Mouse (Mus musculus) erythroblast, embryonic 14.5 days (primary cell): ENCODE results near the gene Tex26. TPM values are rescaled to one million over a fixed set of nuclear protein-coding genes. Genes with fewer than 3 reads are reported as not detected.

Experiments
- H3K27me3 ChIP-seq: 2 replicates; pipeline ENCODE4 v1.6.1; 2012; ENCODE audit warnings: inconsistent platforms; ENCODE audit not compliant: control insufficient read depth
- H3K36me3 ChIP-seq: 2 replicates; pipeline ENCODE4 v1.6.1; 2012; ENCODE audit warnings: mild to moderate bottlenecking, inconsistent platforms; ENCODE audit not compliant: control insufficient read depth
- H3K4me1 ChIP-seq: 2 replicates; pipeline ENCODE4 v1.6.1; 2012; ENCODE audit warnings: inconsistent platforms; ENCODE audit not compliant: control insufficient read depth
- H3K4me3 ChIP-seq: replicated peaks from 2 replicates; pipeline ENCODE3; 2012; ENCODE audit warnings: moderate library complexity, mild to moderate bottlenecking, inconsistent platforms
- H3K9me3 ChIP-seq: 2 replicates; pipeline ENCODE4 v1.6.1; 2012; ENCODE audit warnings: low read length, inconsistent platforms, mixed read lengths; ENCODE audit not compliant: control insufficient read depth
- GATA1 ChIP-seq: IDR thresholded peaks from 2 replicates; pipeline ENCODE4 v1.6.1; 2012; ENCODE audit warnings: low read length, inconsistent platforms, mixed read lengths
- TAL1 ChIP-seq: IDR thresholded peaks from 3 replicates; pipeline ENCODE4 v1.6.1; 2012; ENCODE audit warnings: low read length, inconsistent platforms, mixed read lengths
- polyA plus RNA-seq: library from polyadenylated mRNA; stranded (reverse); fragments of >175 nt; gene quantifications from 2 replicates; pipeline ENCODE4 v1.2.3, GENCODE M21; 2012

Tex26 gene
- polyA plus RNA-seq, 1 experiment: not detected

DNA sequence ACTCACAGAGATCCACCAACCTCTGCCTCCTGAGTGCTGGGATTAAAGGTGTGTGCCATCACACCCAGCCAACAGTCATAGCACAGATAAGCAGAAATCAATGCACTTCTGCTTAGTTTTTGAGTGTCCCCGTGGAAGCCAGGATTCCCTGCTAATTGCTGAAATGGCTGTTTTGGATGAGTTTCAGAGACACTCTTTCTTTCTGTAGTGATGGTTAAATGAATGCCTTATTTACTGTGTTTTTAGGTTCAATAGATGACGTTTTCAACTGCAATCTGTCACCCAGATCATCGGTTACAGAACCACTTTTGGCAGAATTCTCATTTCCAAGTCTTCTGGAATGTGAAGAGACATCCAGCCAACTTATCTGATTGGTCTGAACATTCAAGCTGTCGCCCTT, 9.9 kb upstream of the Tex26 start:
- H3K27me3 ChIP-seq: no peaks in the 10 kb centered on the region
- H3K9me3 ChIP-seq: no peaks in the 10 kb centered on the region
- H3K4me1 ChIP-seq: peaks cover 42% of the 10 kb centered on the region

DNA sequence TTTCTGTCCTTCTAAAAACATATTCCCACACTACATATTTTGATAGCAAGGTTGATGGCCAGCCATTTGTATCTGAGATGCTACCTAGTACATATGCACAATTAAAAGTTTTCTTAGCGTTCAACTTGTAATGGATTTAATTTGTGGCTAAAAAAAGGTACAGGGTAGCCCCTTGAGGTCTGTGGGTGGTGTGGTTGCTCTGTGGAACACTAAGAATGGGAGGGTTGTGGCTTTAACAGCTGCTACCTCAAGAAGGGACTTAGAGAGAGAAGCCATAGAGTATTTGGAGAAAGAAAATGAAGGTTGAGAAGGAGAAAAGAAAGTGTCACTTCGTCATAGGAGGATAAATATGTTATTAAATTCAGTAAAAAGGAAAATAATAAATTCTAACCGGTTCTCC, 8.5 kb upstream of the Tex26 start:
- H3K9me3 ChIP-seq: no peaks in the 10 kb centered on the region
- TF ChIP-seq GATA1 (no peak), TAL1 (no peak)
- no peaks in the 10 kb centered on the region for H3K27me3 ChIP-seq
- H3K36me3 ChIP-seq: no peaks in the 10 kb centered on the region
- peaks cover 46% of the 10 kb centered on the region for H3K4me1 ChIP-seq
- no peak overlapping the region for H3K4me3 ChIP-seq

More for the DNA sequence above, 9.9 kb upstream of the Tex26 start:
- Histone ChIP-seq H3K36me3 (no peaks in the 10 kb centered on the region), H3K4me3 (no peak overlapping the region)
- no peak for TF ChIP-seq TAL1
- TF ChIP-seq GATA1: no peak

DNA sequence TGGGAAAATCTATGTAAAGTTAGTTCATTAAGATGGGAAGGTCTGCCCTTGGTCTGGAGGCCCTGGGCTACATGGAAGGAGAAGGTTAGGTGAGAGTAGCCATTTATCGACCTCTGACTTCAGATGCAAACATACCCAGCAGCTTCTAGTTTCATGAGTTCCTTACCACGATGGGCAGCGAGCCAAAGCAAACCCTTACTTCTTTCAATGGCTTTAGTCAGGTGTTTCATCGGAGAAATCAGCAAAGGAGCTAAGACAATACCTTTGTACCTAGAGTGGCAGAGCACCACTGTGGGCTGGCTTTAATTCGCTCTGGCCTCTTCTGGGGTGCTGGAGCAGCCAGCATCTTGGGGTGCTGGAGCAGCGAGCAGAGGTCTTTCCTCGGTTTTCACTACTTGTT, 5.8 kb upstream of the Tex26 start:
- Histone ChIP-seq H3K4me1 (peaks cover 37% of the 10 kb centered on the region), H3K36me3 (no peaks in the 10 kb centered on the region), H3K4me3 (no peak overlapping the region), H3K27me3 (no peaks in the 10 kb centered on the region), H3K9me3 (no peaks in the 10 kb centered on the region)
- TF ChIP-seq TAL1 (no peak), GATA1 (no peak)

DNA sequence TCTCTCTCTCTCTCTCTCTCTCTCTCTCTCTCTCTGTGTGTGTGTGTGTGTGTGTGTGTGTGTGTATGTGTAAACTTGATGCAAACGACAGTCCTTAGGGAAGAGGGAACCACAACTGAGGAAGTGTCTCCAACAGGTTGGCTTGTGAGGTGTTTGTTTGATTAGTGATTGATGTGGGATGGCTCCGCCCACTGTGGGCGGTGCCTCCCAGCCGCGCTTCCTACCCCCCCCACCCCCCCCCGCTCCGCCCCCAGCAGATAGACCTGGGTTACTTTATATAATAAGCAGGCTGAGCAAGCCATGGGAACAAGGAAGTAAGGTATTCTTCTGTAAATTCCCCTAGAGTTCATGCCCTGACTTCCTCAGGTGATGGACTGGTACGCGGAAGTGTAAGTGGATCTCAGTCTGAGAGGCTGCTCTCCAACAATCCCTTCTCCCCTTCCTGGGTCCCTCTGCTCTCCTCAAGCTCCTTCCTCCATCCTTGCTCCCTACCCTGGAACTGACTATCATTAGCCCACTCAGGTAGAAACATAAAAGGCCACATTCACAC, 5.2 kb upstream of the Tex26 start:
- H3K4me3 ChIP-seq: no peak overlapping the region
- H3K27me3 ChIP-seq: no peaks in the 10 kb centered on the region
- H3K4me1 ChIP-seq: peaks cover 35% of the 10 kb centered on the region
- no peaks in the 10 kb centered on the region for H3K9me3 ChIP-seq
- TF ChIP-seq GATA1 (no peak), TAL1 (no peak)
- H3K36me3 ChIP-seq: no peaks in the 10 kb centered on the region

DNA sequence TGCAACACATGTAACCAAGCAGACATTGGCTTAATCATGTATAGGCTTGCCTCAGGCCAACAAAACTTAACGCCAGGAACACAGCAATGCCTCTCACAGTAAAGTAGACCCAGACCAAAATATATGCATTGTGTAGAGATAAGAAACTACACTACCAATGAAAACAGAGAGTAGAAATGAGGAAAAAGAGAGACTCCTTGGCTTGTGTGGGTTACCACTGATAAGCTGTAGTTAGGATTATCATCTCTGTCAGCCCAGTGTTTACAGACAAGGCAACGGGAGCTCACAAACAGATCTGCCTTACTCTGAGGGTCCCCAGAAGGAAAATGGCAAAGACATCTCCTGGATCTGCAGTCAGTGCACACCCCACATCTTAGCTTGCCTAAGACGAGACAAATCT, 2.9 kb upstream of the Tex26 start:
- no peaks in the 10 kb centered on the region for H3K36me3 ChIP-seq
- no peak overlapping the region for H3K4me3 ChIP-seq
- peaks cover 10% of the 10 kb centered on the region for H3K27me3 ChIP-seq
- H3K9me3 ChIP-seq: no peaks in the 10 kb centered on the region
- peaks cover 54% of the 10 kb centered on the region for H3K4me1 ChIP-seq
- no peak for TF ChIP-seq GATA1
- TF ChIP-seq TAL1: no peak

DNA sequence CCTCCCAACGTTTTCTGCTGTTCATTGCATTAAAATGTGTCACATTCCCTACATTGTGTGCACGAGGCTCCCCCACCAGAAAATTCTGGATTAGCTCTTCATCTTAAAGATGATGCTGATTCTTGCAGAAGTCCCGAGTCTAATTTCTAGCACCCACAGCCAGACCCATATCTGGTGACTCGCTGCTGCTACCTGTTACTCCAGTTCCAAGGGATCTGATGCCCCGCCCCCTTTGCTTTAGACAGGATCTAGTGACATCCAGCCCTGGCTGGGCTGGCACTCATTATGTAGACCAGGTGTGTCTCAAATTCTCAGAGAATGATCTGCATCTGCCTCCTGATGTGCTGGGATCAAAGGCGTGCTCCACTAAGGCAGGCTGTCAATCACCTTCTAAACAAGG, 2.3 kb upstream of the Tex26 start:
- H3K4me3 ChIP-seq: no peak overlapping the region
- H3K9me3 ChIP-seq: no peaks in the 10 kb centered on the region
- TF ChIP-seq TAL1: no peak
- TF ChIP-seq GATA1: no peak
- peaks cover 54% of the 10 kb centered on the region for H3K4me1 ChIP-seq
- H3K36me3 ChIP-seq: no peaks in the 10 kb centered on the region
- H3K27me3 ChIP-seq: peaks cover 15% of the 10 kb centered on the region

DNA sequence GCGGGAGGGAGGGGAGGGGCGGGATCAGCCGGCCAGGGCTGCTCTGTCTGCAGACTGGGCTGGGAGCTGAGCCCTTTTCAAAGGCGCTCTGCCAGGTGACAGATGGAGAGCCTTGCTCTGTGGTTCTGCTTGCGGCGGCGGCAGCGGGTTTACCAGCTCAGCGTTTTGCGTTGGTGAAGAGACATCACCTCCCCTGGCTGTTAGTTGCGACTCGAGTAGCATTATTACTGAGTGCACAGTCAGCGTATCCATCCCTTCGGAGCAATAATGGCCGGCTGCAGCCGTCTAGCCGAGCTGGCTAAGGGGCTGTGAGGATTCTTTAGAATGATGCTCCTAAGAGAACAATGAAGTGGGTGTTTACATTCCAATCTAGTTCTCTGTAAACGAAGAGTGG, 717 bp downstream of the Tex26 start:
- H3K4me3 ChIP-seq: peak overlapping the region; percentile 56
- no peaks in the 10 kb centered on the region for H3K9me3 ChIP-seq
- TF ChIP-seq GATA1 (no peak), TAL1 (no peak)
- H3K36me3 ChIP-seq: no peaks in the 10 kb centered on the region
- H3K4me1 ChIP-seq: peaks cover 45% of the 10 kb centered on the region
- peaks cover 15% of the 10 kb centered on the region for H3K27me3 ChIP-seq

DNA sequence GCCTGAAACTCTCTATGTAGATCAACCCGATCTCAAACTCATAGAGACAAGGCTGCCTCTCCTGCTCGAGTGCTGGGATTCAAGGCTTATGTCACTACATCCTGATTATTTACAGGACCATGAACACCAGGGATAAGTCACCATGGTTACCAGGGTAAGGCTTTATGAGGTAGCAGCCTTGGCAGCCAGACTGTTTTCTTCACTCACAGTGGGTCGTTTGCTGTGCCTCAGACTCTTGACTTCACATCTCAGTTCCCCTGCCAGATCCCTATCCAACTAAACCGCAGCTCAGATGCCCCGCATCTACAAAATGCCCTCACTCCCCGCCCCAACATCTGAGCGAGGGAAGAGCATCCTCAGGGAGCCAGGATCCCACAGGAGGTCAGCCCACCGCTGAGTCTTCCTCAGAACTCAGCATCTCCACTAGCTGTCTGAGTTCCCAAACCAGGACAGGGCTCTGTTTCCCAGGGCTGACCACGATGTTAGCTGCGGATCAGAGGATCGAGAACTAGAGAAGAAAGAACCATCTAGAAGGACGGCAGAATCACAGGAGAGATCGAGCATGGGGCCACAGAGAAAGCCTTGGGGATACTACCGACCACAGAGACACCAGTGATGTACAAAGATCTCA, 2.3 kb downstream of the Tex26 start:
- Histone ChIP-seq H3K27me3 (peaks cover 15% of the 10 kb centered on the region), H3K36me3 (no peaks in the 10 kb centered on the region), H3K4me3 (no peak overlapping the region), H3K4me1 (peaks cover 30% of the 10 kb centered on the region), H3K9me3 (no peaks in the 10 kb centered on the region)
- TF ChIP-seq TAL1 (no peak), GATA1 (no peak)

DNA sequence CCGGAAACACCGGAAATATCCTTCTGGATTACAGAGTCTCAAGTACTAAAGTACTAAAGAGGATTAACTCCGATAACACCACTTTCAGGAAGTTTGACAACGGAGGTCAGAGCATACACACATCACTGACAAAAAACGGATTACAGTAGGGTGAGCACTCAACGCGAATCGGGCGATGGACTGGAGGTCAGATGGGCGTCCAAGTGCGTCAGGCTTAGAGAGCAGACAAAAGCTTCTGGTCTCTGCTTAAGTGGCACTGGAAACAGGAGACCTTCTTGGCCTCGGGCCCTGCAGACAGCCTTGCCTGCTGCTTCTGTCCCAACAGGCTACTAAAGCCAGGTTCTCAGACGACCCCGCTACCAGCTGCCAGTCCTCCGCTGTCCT, 2.8 kb downstream of the Tex26 start:
- H3K36me3 ChIP-seq: no peaks in the 10 kb centered on the region
- TF ChIP-seq TAL1 (no peak), GATA1 (no peak)
- peaks cover 25% of the 10 kb centered on the region for H3K4me1 ChIP-seq
- no peaks in the 10 kb centered on the region for H3K9me3 ChIP-seq
- no peak overlapping the region for H3K4me3 ChIP-seq
- peaks cover 15% of the 10 kb centered on the region for H3K27me3 ChIP-seq

DNA sequence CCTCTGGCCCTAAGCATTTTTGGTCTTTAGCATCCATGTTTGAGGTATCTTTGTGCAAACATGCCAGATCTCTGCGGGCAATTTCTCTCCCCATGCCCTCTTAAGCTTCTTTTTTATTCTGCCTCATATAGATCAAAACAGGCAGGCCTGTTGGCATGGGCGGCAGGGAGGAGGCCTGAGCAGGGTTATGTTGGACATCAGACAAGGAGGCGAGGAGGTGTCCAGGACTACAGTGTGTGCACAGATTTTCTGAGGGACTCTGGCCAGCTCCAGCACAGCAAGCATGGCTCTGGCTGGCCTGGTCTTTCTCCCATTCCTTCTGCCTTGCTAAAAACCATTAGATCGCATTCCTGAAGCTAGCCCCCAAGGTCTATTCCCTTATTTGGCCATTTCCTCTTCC, 5.0 kb downstream of the Tex26 start:
- no peak for TF ChIP-seq GATA1
- TF ChIP-seq TAL1: no peak

More for the DNA sequence above, 5.0 kb downstream of the Tex26 start:
- Histone ChIP-seq H3K27me3 (peaks cover 15% of the 10 kb centered on the region), H3K4me1 (peaks cover 17% of the 10 kb centered on the region), H3K4me3 (no peak overlapping the region), H3K36me3 (no peaks in the 10 kb centered on the region), H3K9me3 (peaks cover 2% of the 10 kb centered on the region; the same call in 1 of the 2 replicates)
